Mouse (Mus musculus) heart, postnatal 14 days (tissue): ENCODE data around the gene Oprd1. TPM values are rescaled to one million over a fixed set of nuclear protein-coding genes. Genes with fewer than 3 reads are reported as not detected.

Experiments
- DNase-seq, 2 experiments: peaks; one replicate each; pipeline ENCODE4 v3.0.0; 2021 to 2022
- intact Hi-C: fragments of 180-260 bp; cut with DNase I; formaldehyde crosslinking; loops from one replicate; pipeline ENCODE4 v1.15.1; 2025
- long read RNA-seq, 2 experiments: library from polyadenylated mRNA; stranded (forward); transcript quantifications; one replicate each; pipeline ENCODE4 v2.0.0; 2021
- total RNA-seq, 2 experiments: library from RNA; stranded (reverse); gene quantifications; 2 replicates each; pipeline ENCODE4 v1.2.3; 2021

The Oprd1 gene
- under 1 TPM; 0.19 to 0.20 TPM for total RNA-seq
- long read RNA-seq, experiment 1, partial matches to known transcripts, result 0 of 1 reads
- long read RNA-seq, experiment 1, other reads (novel, unspliced or antisense), result 1 of 1 reads
- long read RNA-seq, experiment 2, full-length matches to known transcripts, result 1 of 1 reads
- long read RNA-seq, experiment 2, partial matches to known transcripts, result 0 of 1 reads
- long read RNA-seq, experiment 2, other reads (novel, unspliced or antisense), result 0 of 1 reads

- intact Hi-C loops, result no loop called here
- peak in 1 of 2 experiments; percentile 10 for DNase-seq
Measured at GRCm38 (mm10) chr4:132144080-132144841, at the start of gene Oprd1. Oprd1 (minus strand) TSS chr4:132144486.

GRCm38 (mm10) chr4:132187826-132188401, 43.6 kb upstream of the Oprd1 start:
- intact Hi-C loops, result no loop called here
- no peak for DNase-seq

GRCm38 (mm10) chr4:132183162-132183561, 38.9 kb upstream of the Oprd1 start:
- intact Hi-C loops, result no loop called here
- DNase-seq, result no peak

- intact Hi-C loops, result no loop called here
- no peak for DNase-seq
Measured at GRCm38 (mm10) chr4:132181721-132182658, 37.7 kb upstream of the Oprd1 start.

- DNase-seq, result peak; percentile 20 to 43
- intact Hi-C loops, result no loop called here
Measured at GRCm38 (mm10) chr4:132180710-132181109, 36.4 kb upstream of the Oprd1 start.

- intact Hi-C loops, result loop anchor here (1.0 to 5.0 kb wide), 2 partner anchors 89 to 201 kb away; no protein-coding TSS in a partner anchor
- peak; percentile 53 to 80 for DNase-seq
Measured at GRCm38 (mm10) chr4:132178630-132179059, 34.4 kb upstream of the Oprd1 start.

GRCm38 (mm10) chr4:132176474-132176873, 32.2 kb upstream of the Oprd1 start:
- intact Hi-C loops, result loop anchor here (5.0 kb wide), 1 partner anchor 199 kb away; no protein-coding TSS in a partner anchor
- no peak for DNase-seq

- intact Hi-C loops, result no loop called here
- no peak for DNase-seq
Measured at GRCm38 (mm10) chr4:132170891-132171290, 26.6 kb upstream of the Oprd1 start.

GRCm38 (mm10) chr4:132169761-132170160, 25.5 kb upstream of the Oprd1 start:
- no peak for DNase-seq
- intact Hi-C loops, result no loop called here

GRCm38 (mm10) chr4:132169271-132169670, 25.0 kb upstream of the Oprd1 start:
- intact Hi-C loops, result no loop called here
- no peak for DNase-seq

- intact Hi-C loops, result no loop called here
- no peak for DNase-seq
Measured at GRCm38 (mm10) chr4:132167436-132167835, 23.1 kb upstream of the Oprd1 start.

GRCm38 (mm10) chr4:132166350-132167290, 22.3 kb upstream of the Oprd1 start:
- DNase-seq, result no peak
- intact Hi-C loops, result no loop called here

GRCm38 (mm10) chr4:132165691-132166090, 21.4 kb upstream of the Oprd1 start:
- intact Hi-C loops, result no loop called here
- DNase-seq, result no peak

GRCm38 (mm10) chr4:132156941-132157622, 12.8 kb upstream of the Oprd1 start:
- intact Hi-C loops, result no loop called here
- DNase-seq, result no peak

- intact Hi-C loops, result no loop called here
- no peak for DNase-seq
Measured at GRCm38 (mm10) chr4:132154877-132155670, 10.8 kb upstream of the Oprd1 start.

- no peak for DNase-seq
- intact Hi-C loops, result no loop called here
Measured at GRCm38 (mm10) chr4:132151673-132152072, 7.4 kb upstream of the Oprd1 start.

GRCm38 (mm10) chr4:132146201-132146600, 1.9 kb upstream of the Oprd1 start:
- no peak for DNase-seq
- intact Hi-C loops, result no loop called here

GRCm38 (mm10) chr4:132145092-132145491, 806 bp upstream of the Oprd1 start:
- intact Hi-C loops, result no loop called here
- DNase-seq, result no peak
